Mouse (Mus musculus): ENCODE data around the gene Rsph10b.

The Rsph10b gene

GRCm38 (mm10) chr5:143941588-143941987 is 8.8 kb downstream of the Rsph10b start:
- no peak for DNase-seq

- peak; percentile 18 to 37 for DNase-seq
Measured at GRCm38 (mm10) chr5:143943231-143944125, 10.6 kb downstream of the Rsph10b start.

DNA sequence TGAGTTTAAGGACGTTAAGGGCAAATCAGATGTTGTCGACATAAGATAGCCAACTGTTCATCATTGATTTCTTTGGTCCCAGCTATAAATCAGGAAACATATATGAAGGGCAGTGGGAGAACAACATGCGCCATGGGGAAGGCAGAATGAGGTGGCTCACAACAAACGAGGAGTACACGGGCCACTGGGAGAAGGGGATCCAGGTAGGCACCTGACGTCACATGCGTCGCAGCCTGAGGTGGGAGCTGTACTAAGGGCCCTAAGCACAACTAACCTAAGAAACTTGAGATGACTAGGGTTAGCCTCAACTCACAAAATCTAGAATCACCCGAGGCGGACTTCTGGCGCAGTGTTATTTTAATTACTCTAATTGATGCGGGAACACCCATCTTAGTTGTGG is 15.5 kb downstream of the Rsph10b start:
- DNase-seq, result no peak

DNA sequence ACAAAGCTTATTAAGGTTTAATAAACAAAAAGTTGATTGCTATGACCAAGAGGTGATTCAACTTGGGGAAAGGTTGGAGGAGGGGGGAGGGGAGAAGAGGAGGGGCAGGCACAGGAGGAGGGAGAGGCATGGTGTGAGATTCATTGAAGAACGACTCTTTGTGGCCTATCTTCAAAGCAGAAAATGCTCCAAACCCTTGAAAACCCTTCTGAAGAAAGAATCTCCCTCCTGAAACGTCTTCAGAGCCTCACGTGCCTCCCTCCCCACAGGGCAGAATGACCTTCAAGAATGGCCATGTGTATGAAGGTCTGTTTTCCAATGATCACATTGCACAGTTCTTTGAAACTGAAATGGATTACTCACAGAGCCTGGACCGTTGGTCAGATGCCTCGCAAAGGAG is 17.2 kb downstream of the Rsph10b start:
- DNase-seq, result no peak

DNA sequence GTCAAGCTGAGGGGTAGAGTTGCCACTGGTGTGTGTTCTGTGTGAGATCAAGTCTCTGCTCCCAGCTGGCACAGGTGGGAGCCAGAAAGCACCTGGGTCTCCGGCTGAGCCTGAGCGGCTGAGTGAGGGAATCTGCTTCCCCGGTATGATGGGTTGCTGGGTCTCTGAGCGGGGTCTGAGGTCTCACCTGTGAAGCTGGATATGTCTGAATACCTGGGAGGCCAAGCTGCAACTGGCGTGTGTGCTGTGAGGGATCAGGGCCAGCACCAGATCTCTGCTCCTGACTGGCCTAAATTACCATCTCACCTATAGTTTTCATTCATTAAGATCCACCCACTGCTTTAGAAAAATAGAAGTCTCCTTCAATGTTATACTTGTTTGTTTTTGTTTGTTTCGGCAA is 24.3 kb downstream of the Rsph10b start:
- DNase-seq, result no peak

GRCm38 (mm10) chr5:143959551-143959950 is 26.7 kb downstream of the Rsph10b start:
- DNase-seq, result no peak

DNA sequence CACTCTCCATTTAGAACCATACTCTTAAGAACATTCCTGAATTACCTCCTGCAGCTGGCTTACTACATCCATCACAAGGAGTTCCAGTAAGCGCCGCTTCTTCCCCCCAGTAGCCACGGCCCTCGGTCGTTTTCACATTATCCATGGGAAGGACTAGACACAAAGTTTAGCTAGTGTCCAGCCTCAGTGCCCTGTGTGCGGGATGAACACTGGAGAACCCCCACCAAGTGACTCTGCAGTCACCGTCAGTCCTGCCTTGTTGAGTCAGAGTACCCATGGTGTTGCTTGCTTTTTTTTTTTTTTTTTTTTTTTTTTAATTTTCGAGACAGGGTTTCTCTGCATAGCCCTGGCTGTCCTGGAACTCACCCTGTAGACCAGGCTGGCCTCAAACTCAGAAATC is 28.3 kb downstream of the Rsph10b start:
- DNase-seq, result no peak

DNA sequence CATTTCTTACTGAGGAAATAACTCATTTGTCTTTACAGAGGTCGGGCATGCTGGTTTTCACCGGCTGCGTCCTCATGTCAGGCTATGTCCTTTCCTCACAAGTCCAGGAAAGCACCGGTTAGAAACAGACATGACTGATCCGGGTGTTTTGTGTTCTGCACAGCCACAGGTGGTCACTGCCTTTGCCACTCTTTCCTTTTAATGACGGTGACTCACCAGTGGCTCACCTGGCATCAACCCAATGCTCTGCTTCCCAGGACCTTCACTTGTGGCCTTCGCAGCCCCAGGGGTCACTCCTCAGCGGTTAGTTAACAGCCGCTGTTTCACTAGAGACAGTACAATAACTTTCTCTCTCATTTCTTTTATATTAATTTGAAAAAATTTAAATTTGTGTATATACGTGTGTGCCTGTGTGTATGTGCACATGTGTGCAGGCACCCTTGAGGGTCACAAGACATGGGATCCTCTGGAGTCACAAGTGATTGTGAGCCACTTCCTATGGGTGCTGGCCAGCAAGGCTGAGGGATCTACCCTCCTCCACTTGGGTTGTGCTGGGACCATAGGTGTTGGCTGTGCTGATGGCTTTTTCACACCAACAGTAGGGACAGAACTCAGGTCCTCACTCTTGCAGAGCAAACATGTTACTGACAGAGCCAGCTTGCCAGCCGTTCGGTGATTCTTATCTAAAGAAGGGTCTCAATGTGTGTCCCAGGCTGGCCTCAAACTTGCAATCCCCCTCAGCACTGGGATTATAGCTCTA is 32.9 kb downstream of the Rsph10b start:
- DNase-seq, result no peak

DNA sequence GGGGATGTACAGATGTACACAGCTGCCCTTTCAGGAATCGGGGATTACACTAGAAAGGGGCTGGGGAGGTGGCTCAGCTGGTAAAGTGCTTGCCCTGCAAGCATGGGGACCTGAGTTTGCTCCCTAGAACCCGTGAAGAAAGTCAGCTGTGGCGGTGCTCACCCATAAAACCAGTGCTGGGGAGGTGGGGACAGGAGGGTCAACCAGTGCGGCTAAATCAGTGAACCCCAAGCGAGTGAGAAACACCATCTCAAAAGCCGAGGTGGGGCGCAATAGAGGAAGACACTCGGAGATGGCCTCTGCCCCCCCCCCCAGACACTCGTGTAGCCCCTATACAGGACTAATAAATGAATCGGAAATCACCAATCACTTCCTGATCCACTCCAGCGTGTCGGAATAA is 33.8 kb downstream of the Rsph10b start:
- no peak for DNase-seq

GRCm38 (mm10) chr5:143972628-143973027 is 39.8 kb downstream of the Rsph10b start:
- no peak for DNase-seq

DNA sequence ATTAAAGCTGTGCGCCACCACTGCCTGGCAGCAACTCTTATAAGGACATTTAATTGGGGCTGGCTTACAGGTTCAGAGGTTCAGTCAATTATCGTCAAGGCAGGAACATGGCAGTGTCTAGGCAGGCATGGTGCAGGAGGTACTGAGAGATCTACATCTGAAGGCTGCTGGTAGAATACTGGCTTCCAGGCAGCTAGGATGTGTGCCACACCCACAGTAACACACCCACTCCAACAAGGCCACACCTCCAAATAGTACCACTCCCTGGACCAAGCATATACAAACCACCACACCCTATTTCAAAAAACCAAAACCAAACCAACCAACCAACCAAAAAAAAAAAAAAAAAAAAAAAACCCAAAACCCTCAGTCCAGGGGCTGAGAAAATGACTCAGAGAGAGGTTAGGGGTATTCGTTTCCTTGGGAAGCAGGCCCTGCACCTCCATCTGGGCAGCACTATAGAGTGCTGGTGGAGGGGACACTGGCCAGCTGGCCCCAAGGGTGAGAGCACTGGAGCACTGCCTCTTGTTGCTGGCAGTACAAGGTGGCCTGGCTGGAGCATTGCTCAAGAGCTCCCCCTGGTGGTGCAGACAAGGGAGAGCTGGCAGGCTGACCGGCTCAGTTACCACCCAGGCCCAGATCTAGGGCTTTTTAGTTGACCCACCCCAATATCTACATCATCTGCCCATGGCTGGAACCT is 42.2 kb downstream of the Rsph10b start:
- DNase-seq, result peak; percentile 76 to 80

DNA sequence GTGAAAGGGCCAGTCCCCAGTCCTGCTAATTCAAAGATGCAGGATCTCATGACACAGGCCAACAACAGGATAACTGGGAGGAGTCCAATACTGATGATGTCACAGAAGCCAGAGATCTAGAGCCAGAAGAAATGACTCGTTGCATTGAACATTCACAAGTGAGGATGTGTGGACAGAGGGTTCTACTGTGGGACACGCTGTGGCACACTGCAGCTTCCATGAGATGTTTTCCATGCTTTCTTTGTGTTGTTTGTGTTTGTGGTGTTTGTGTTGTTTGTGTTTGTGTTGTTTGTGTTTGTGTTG is 42.7 kb downstream of the Rsph10b start:
- DNase-seq, result no peak

DNA sequence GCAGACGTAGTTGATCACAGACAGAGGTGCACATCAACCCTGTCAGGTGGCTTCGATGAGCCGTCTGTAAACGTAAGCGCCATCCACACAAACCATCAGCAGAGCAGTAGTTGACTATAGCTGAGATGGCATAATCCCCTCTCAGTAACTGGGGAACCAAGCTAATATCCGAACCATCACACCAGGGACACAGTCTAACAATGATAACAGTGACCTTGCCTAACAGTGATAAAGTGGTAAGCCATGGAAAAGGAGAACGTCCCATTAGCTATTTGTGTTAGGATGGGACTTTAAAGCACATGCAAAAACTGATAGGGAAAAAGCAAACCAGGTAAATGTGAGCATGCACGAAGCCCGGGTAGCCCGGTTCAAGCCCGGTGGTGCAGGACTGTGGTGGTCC is 43.4 kb downstream of the Rsph10b start:
- DNase-seq, result no peak

- no peak for DNase-seq
Measured at GRCm38 (mm10) chr5:143976726-143977431, 44.0 kb downstream of the Rsph10b start.

DNA sequence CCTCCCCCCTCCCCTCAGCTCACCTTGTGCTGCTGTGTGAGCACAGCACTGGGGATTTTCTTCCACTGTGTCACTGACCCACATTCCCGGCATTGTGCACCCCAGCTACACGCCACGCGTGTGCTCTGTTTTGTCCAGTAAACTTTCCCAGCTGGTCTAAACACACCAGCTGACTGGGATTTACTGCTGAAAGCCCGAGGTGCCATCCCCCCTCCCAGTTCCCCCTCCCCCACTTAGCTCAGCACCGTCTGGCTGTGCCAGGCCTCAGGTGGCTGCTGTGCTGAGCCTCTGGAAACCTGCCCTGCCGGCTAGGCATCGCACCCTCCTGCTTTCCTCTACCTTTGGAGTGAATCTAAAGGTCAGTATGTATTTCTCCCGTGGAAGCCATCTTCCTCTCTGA is 48.0 kb downstream of the Rsph10b start:
- DNase-seq, result peak; percentile 14 to 51

GRCm38 (mm10) chr5:143982361-143982760 is 49.5 kb downstream of the Rsph10b start:
- DNase-seq, result no peak

GRCm38 (mm10) chr5:143985381-143985780 is 52.5 kb downstream of the Rsph10b start:
- peak; percentile 20 to 31 for DNase-seq

DNA sequence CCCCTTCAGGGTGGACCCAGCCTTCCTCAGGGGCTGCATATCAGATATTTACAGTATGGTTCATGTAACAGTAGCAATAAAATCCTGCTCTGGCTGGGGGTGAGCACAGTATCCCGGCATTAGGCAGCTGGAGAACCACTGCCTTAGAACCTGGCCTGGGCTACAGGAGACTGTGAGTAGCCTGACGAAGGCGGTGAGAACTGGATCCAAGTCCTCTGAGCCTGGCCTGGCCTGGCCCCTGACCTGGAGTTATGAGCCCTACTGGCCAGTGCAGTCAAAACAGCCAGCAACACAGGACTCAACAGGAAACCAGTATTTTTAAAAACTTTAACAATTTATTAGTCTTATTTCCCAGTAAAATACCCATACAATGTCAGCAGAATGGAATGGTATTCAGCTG is 54.8 kb downstream of the Rsph10b start:
- no peak for DNase-seq

DNA sequence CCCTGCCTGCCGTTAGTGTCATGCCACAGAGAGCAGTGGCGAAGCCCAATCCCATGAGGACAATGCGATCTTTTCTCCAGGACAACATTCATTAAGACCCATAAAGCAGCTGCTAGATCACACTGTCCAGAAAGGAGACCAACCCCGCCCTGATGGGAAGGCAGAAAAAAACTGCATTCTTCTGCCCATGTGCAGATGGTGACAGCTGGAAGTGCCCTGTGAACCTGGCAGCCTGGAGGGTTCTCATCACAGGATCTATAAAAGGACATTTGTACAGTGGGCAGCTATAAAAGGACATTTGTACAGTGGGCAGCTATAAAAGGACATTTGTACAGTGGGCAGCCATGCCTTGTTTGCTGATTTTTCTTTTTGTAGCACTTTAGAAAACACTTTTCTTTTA is 56.2 kb downstream of the Rsph10b start:
- no peak for DNase-seq

- DNase-seq, result no peak
Measured at GRCm38 (mm10) chr5:143990086-143990485, 57.3 kb downstream of the Rsph10b start.

GRCm38 (mm10) chr5:143992661-143993060 is 59.8 kb downstream of the Rsph10b start:
- DNase-seq, result no peak

DNA sequence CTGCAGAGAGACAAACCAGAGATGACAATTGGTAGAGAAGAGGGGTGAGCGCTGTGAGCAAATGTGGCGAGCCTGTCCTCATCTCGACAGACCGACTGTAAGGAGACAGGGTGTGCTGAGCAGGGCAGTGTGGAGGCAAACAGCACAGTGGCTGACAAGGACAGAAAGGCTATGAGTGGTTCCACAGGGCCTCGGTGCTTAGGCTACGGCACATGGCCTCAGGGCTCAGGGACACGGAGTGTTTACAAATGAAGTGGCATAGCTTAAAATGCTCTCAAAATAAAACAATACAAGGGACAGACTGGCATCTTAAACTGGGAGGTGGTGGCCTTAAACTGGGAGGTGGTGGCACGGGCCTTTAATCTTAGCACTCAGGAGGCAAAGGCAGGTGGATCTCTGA is 60.4 kb downstream of the Rsph10b start:
- no peak for DNase-seq

- DNase-seq, result no peak
Measured at GRCm38 (mm10) chr5:143993849-143994248, 61.0 kb downstream of the Rsph10b start.
